Mouse (Mus musculus) mouse embryonic stem cell (cell line): ENCODE results near the gene Clcn1.

Source experiments
- in situ Hi-C, 2 experiments: fragments of 300-500 bp; cut with MboI; formaldehyde crosslinking; loops; 1 replicate in 1 of 2; 3 replicates in 1 of 2; pipeline ENCODE4 v1.14.3; 2019 to 2020; ENCODE audit warnings: low sequenced_read_pairs in 2 of 2, low pct_unique_long_range_greater_than_20kb in 1 of 2, mixed read lengths in 1 of 2; ENCODE audit not compliant: unreplicated experiment in 1 of 2

Gene Clcn1

GRCm38 (mm10) chr6:42287562-42287961 is 1.1 kb downstream of the Clcn1 start:
- in situ Hi-C loops, result loop anchor here in 1 of 2 experiments (25.0 kb wide), 1 partner anchor 1925 kb away; no protein-coding TSS in a partner anchor

GRCm38 (mm10) chr6:42293327-42293726 is 6.8 kb downstream of the Clcn1 start:
- in situ Hi-C loops, result loop anchor here in 1 of 2 experiments (25.0 kb wide), 1 partner anchor 1931 kb away; no protein-coding TSS in a partner anchor

GRCm38 (mm10) chr6:42295549-42296094 is 9.1 kb downstream of the Clcn1 start:
- in situ Hi-C loops, result loop anchor here in 1 of 2 experiments (25.0 kb wide), 1 partner anchor 1933 kb away; no protein-coding TSS in a partner anchor

GRCm38 (mm10) chr6:42299362-42299761 is 12.9 kb downstream of the Clcn1 start:
- in situ Hi-C loops, result loop anchor here in 1 of 2 experiments (25.0 kb wide), 1 partner anchor 1937 kb away; no protein-coding TSS in a partner anchor

GRCm38 (mm10) chr6:42309816-42310378 is 23.4 kb downstream of the Clcn1 start:
- in situ Hi-C loops, result no loop called here

- in situ Hi-C loops, result no loop called here
Observed at GRCm38 (mm10) chr6:42310427-42311053, 24.1 kb downstream of the Clcn1 start.

GRCm38 (mm10) chr6:42318293-42318692 is 31.8 kb downstream of the Clcn1 start:
- in situ Hi-C loops, result no loop called here

GRCm38 (mm10) chr6:42323371-42324066 is 37.0 kb downstream of the Clcn1 start:
- in situ Hi-C loops, result no loop called here

GRCm38 (mm10) chr6:42324067-42324481 is 37.6 kb downstream of the Clcn1 start:
- in situ Hi-C loops, result no loop called here

GRCm38 (mm10) chr6:42324482-42325267 is 38.2 kb downstream of the Clcn1 start, which contains the start of gene Fam131b:
TSS of gene Fam131b (minus strand) at chr6:42324643.
- in situ Hi-C loops, result no loop called here

GRCm38 (mm10) chr6:42325268-42325609 is 38.8 kb downstream of the Clcn1 start:
- in situ Hi-C loops, result no loop called here

GRCm38 (mm10) chr6:42326509-42326908 is 40.0 kb downstream of the Clcn1 start:
- in situ Hi-C loops, result no loop called here

GRCm38 (mm10) chr6:42328757-42329156 is 42.3 kb downstream of the Clcn1 start:
- in situ Hi-C loops, result no loop called here

- in situ Hi-C loops, result no loop called here
Observed at GRCm38 (mm10) chr6:42330216-42330615, 43.7 kb downstream of the Clcn1 start.

GRCm38 (mm10) chr6:42330946-42331345 is 44.5 kb downstream of the Clcn1 start:
- in situ Hi-C loops, result no loop called here

- in situ Hi-C loops, result no loop called here
Observed at GRCm38 (mm10) chr6:42339189-42339588, 52.7 kb downstream of the Clcn1 start.

GRCm38 (mm10) chr6:42339981-42340380 is 53.5 kb downstream of the Clcn1 start:
- in situ Hi-C loops, result no loop called here

- in situ Hi-C loops, result no loop called here
Observed at GRCm38 (mm10) chr6:42342171-42342570, 55.7 kb downstream of the Clcn1 start.
